Mouse (Mus musculus) embryo, embryonic 10 days (tissue): Measurements from ENCODE around the gene Neurog2.
A peak's percentile ranks its signal among the peaks of the same experiment; 100 is the strongest.

Source experiments
- DNase-seq: peaks from one replicate; pipeline ENCODE4 v3.0.0-alpha.2; 2015; ENCODE audit warnings: low spot score

The Neurog2 gene

GRCm38 (mm10) chr3:127633080-127634032 lies at the start of gene Neurog2:
TSS of gene Neurog2 (plus strand) at chr3:127633135.
- DNase-seq, result peak; percentile 71

DNA sequence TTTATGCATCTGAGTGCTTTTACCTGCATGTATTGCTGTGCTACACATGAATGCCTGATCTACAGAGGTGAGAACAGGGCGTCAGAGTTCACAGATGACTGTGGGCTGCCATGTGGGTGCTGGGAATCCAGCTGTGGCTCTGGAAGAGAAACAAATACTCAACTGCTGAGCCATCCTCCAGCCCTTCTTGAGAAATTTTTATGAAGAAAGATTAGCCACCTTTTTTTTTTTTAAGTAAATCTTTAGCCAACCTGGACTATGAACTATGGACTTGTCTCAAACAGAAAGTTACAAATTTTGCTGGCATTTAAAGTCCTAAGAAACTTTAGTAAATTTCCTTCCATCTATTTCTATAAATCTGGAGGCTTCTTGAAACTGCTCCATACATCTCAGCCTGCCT lies 35.8 kb upstream of the Neurog2 start:
- DNase-seq, result no peak

DNA sequence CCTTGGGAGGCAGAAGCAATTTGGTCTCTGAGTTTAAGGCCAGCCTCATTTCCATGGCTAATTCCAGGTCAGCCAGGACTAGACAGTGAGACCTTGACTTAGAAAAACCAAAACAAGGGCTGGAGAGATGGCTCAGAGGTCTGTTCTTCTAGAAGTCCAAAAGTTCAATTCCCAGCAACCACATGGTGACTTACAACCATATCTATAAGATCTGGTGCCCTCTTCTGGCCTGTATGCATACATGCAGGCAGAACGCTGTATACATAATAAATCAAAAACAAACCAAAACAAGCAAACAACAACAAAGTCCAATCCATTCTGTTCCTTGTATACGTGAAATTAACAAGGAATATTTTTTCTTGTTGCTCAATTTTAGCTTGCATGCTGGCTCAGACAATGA lies 24.8 kb upstream of the Neurog2 start:
- DNase-seq, result no peak

GRCm38 (mm10) chr3:127625296-127625695 lies 7.6 kb upstream of the Neurog2 start:
- DNase-seq, result peak; percentile 86

- peak; percentile 61 for DNase-seq
Observed at GRCm38 (mm10) chr3:127625701-127626399, 7.1 kb upstream of the Neurog2 start.

DNA sequence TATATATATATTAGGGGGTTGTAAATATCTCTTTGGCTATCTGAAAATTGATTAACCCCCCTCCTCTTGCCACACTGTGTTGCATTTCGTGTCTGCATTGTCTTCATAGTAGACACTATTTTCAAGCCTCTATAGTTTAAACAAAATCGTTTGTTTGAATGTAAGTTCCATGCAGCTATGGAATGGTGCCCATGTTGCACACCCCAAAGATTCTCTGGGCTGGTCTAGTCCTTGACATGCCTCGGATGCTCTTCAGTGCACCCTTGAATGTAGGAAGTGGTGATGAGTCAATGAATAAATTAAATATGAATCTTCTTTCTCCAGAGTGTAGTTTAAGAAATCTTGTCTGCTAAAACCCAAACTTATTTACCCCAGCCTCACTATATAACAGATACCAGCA lies 6.4 kb upstream of the Neurog2 start:
- no peak for DNase-seq

- DNase-seq, result peak; percentile 61
Observed at GRCm38 (mm10) chr3:127627151-127627955, 5.6 kb upstream of the Neurog2 start.

DNA sequence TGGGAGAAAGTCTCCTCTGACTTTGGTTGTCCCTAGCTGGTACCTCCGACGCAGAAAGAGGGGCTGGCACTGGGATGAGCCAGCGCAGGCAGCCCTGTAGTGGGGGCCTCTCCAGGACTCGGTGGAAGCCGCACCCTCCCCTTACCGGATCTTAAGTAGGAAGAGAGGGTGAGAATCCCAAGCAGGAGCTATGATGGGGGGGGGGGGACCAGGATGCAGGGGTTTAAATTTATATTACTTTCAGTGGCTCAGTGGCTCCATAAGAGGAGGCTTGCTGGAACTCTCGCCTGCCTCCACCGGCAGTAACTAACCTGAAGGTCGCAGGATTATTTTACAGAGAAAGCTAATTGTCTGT lies 5.0 kb upstream of the Neurog2 start:
- DNase-seq, result no peak

GRCm38 (mm10) chr3:127628311-127629184 lies 4.4 kb upstream of the Neurog2 start:
- peak; percentile 72 for DNase-seq

DNA sequence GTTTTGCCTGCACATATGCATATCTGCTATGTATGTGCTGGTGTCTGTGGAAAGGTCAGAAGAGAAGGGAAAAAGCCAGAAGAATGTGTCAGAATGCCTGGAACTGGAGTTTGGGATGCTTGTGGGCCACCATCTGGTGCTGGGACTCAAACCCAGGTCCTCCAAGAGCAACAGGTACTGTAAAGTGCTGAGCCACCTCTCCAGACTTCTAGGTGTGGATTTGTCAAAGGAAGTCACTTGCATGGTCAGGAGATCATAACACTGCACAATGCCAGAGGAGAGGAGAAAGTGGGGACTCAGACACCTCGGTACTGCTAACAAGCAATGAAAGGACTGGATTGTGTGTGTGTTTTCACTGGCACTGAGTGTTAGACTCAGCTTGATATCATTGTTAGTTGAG lies 2.7 kb upstream of the Neurog2 start:
- DNase-seq, result no peak

- DNase-seq, result no peak
Observed at GRCm38 (mm10) chr3:127630735-127631372, 2.1 kb upstream of the Neurog2 start.

DNA sequence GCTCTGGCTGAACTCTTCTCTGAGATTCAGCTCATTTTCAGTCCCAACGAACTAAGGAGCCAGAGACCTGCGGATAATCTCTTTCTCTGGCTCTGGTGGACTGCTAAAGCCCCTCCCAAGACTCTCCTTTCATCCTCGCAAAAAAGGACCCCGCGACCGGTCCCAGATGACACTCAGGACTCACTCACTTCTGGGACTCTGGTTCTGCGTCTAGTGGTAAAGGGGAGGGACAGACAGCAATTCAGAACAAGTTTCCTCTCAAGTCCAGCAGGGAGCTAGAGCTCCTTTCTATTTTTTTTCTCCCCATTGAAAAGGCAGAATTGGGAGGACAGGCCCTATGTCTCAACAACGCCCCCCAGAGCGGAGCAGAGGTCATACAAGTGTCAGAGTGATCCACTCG lies 1.4 kb upstream of the Neurog2 start:
- peak; percentile 29 for DNase-seq

DNA sequence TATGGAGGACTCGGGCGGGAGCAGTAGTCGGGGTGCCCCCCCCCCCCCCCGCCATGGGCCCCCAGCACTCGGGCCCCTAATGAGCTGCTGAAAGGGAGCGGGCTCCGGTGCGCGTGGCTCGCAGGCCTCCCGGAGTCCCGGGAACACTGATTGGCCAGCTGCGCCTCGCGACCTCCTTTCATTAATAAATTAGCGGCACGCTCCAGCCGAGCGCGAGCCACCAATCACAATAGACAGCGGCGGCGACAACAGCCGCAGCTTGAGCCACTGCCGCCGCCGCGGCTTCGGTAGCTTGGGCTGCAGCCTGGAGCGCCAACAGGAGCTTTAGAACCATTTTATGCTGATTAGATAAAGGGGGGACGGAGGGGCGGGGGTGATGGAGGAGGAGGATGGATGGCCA lies 404 bp upstream of the Neurog2 start:
- peak; percentile 89 for DNase-seq

DNA sequence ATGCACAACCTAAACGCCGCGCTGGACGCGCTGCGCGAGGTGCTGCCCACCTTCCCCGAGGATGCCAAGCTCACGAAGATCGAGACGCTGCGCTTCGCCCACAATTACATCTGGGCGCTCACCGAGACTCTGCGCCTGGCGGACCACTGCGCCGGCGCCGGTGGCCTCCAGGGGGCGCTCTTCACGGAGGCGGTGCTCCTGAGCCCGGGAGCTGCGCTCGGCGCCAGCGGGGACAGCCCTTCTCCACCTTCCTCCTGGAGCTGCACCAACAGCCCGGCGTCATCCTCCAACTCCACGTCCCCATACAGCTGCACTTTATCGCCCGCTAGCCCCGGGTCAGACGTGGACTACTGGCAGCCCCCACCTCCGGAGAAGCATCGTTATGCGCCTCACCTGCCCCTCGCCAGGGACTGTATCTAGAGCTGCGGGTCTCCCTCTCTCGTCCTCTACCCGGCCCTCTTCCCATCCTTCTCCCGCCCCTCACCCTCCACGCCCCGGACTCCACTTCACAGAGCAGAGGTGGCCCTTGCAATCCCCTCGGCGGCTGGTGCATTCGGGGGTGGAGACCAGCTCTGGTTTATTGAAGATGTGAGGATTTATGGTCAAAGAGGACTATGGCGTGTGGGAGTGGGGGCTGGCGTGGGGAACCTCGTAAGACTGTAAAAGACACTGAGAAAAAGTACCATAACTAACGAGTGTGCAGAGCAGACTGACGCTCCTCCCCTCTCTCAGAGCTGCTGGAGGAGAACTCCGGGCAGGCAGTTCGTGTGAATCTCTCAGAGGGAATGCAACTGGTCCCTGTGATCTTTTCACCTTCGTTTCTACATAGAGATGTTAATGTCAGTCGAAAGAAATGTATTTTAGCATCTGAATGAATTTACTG lies 1.4 kb downstream of the Neurog2 start:
- DNase-seq, result peak; percentile 77

DNA sequence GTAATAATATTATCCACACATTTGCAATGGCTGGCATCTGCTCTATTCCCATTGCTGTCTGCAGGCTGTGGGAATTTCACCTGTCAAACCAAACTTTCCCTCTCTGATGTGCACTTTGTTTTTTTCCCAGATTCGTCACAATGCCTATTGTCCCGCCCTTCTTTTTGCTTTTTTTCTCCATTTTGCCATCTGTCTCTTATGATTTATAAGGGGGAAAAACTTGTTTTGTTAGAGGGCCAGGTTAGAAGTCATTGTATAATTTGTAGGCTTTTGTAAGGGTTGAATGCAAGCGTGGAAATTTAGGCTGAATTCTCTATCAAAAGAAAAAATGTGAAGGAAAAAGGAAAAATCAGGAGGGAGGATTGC lies 2.0 kb downstream of the Neurog2 start:
- DNase-seq, result no peak

DNA sequence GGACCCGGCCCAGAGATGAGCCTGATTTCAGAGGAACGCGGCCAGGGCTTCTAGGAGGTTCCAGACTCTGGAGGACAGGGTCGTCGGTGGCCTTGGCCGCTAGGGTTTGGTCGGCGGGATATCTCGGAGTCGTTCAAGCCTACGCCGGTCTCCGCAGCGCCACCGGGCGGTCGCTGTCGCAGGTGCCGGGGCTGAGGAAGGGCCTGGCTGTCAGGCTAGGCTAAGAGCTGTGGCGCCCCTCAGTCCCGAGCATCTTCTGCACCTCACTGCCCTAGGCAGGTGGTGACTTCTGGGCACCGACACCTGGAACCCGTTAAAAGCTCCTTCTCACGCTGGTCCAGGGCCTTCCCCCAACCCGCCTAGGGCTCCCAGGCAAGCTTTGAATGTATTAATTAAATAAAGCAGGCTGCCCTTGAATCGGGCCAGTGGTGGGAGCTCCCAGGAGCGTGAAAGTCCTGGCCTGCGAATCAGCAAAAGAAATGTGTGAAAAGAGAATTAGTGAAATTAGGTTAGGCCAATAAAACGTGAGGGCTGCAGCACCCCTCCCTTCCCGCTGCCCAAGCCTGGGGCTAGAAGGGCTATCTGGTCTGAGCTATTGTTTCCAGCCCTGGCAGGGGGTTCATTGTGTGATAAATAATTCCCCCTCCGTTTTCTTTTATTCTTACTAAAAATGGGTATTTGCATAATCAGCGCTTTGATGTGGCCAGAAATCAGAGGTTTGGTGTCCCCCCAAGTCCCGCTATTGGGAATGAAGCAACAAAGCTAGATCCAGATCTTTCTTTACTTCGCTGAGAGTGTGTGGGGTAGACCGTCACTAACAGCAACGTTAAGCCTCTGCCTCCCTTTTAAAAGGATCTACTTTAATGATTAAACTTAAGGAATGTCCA lies 7.2 kb downstream of the Neurog2 start:
- DNase-seq, result peak; percentile 85

GRCm38 (mm10) chr3:127640762-127641700 lies 8.1 kb downstream of the Neurog2 start:
- peak; percentile 47 for DNase-seq

DNA sequence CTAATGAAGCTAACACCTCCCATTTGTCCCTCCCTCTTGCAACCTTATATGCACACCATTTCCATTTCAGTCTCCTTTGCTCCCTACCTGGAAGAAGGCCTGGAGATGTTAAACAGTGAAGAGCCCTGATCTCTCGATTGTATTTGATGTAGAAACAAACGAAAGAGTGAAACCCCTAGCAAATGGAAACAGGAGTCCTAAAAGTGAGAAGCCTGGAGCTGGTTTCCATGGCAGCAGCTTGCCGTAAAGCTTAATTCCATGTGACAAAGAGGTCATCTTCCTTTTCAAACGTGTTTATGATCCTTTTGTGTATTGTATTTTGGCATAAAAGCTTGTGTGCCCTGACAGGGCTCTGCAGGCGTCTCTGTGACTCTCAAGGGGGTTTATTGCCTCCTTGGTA lies 9.3 kb downstream of the Neurog2 start:
- peak; percentile 34 for DNase-seq
